Mouse (Mus musculus): ENCODE measurements at regions not wholly inside any gene's neighbourhood (a gene's known extent, or its start where the extent isn't known, plus 50 kb on each side); places are given as distances from the start of the nearest gene placed in this dataset.

DNA sequence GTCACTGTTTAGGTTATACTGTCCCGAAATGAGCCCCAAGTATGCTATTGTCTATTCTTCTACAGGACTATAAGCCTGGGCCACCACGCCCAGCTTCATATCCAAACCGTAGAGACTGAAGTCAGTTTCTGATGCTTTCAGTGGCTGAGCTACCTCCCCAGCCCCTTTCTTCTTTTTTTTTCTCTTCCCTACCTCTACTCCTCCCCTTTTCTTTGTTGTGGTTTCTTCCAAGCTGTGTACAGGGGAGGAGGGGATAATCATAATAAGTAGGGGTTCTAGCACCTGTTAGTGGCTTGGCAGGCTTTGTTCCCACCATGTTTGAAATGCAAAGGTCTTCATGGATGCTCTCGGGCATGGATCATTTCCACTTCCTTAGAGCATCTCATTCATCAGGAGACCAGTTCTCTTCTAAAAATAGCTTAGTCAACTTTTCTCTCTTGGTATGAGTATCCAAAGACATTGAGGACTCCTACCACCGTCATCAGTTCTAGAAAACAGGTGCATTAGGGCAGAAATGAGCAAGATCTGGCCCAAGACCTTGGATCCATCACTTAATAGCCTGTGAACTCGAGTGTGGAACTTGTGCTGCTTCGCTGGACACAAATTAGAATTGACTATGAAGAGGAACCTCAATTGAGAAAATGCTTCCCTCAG lies 1383.5 kb downstream of the Gsdmc2 start:
- no peaks in the 10 kb centered on the region for H3K36me3 ChIP-seq (ENCODE audit: insufficient read depth)
- no peaks in the 10 kb centered on the region for H3K9me3 ChIP-seq (ENCODE audit: low read length)
- H3K4me2 ChIP-seq (ENCODE audit: low read depth), result no peak overlapping the region
- H3K9ac ChIP-seq, result no peak overlapping the region
- 88% methylated on average over 7 of the region's 7 CpGs for WGBS
- ATAC-seq (no peak), DNase-seq (no peak)
- no peak for TF ChIP-seq CTCF (IDR thresholded peaks at IDR 0.05; ENCODE audit: low read depth)
- no peak overlapping the region for H3K4me3 ChIP-seq (ENCODE audit: low read depth, low read length)
- H3K4me1 ChIP-seq (ENCODE audit: insufficient read depth), result 0 out of 2 replicates have a peak, but pooled peaks cover 9% of the 10 kb centered on the region
- H3K27ac ChIP-seq (ENCODE audit: low read depth, low read length), result no peak overlapping the region
- no peaks in the 10 kb centered on the region for H3K27me3 ChIP-seq (ENCODE audit: insufficient read depth, low read length)

- no peak overlapping the region for H3K9ac ChIP-seq
- no peaks in the 10 kb centered on the region for H3K36me3 ChIP-seq (ENCODE audit: insufficient read depth)
- 0 out of 2 replicates have a peak, but pooled peaks cover 9% of the 10 kb centered on the region for H3K4me1 ChIP-seq (ENCODE audit: insufficient read depth)
- no peak for DNase-seq
- H3K27ac ChIP-seq (ENCODE audit: low read depth, low read length), result no peak overlapping the region
- 72% methylated on average over 2 of the region's 2 CpGs for WGBS
- H3K9me3 ChIP-seq (ENCODE audit: low read length), result no peaks in the 10 kb centered on the region
- H3K27me3 ChIP-seq (ENCODE audit: insufficient read depth, low read length), result no peaks in the 10 kb centered on the region
- ATAC-seq, result no peak
- no peak overlapping the region for H3K4me2 ChIP-seq (ENCODE audit: low read depth)
- no peak overlapping the region for H3K4me3 ChIP-seq (ENCODE audit: low read depth, low read length)
- no peak for TF ChIP-seq CTCF (IDR thresholded peaks at IDR 0.05; ENCODE audit: low read depth)
Measured at GRCm38 (mm10) chr15:62460724-62461123, 1384.3 kb downstream of the Gsdmc2 start.

GRCm38 (mm10) chr15:62460026-62460607 lies 1384.9 kb downstream of the Gsdmc2 start:
- DNase-seq (no peak), ATAC-seq (no peak)

GRCm38 (mm10) chr15:62457990-62458389 lies 1387.0 kb downstream of the Gsdmc2 start:
- ATAC-seq (no peak), DNase-seq (no peak)
- TF ChIP-seq CTCF (IDR thresholded peaks at IDR 0.05; ENCODE audit: low read depth), result no peak
- H3K36me3 ChIP-seq (ENCODE audit: insufficient read depth), result no peaks in the 10 kb centered on the region
- 59% methylated on average over 2 of the region's 2 CpGs for WGBS
- H3K4me3 ChIP-seq (ENCODE audit: low read depth, low read length), result no peak overlapping the region
- no peak overlapping the region for H3K4me2 ChIP-seq (ENCODE audit: low read depth)
- H3K9me3 ChIP-seq (ENCODE audit: low read length), result no peaks in the 10 kb centered on the region
- 0 out of 2 replicates have a peak, but pooled peaks cover 6% of the 10 kb centered on the region for H3K4me1 ChIP-seq (ENCODE audit: insufficient read depth)
- H3K9ac ChIP-seq, result no peak overlapping the region
- no peak overlapping the region for H3K27ac ChIP-seq (ENCODE audit: low read depth, low read length)
- H3K27me3 ChIP-seq (ENCODE audit: insufficient read depth, low read length), result no peaks in the 10 kb centered on the region

More at GRCm38 (mm10) chr15:62460026-62460607, 1384.9 kb downstream of the Gsdmc2 start:
- H3K4me1 ChIP-seq (ENCODE audit: insufficient read depth), result 0 out of 2 replicates have a peak, but pooled peaks cover 9% of the 10 kb centered on the region
- no peaks in the 10 kb centered on the region for H3K27me3 ChIP-seq (ENCODE audit: insufficient read depth, low read length)
- H3K4me2 ChIP-seq (ENCODE audit: low read depth), result no peak overlapping the region
- H3K9ac ChIP-seq, result no peak overlapping the region
- no peaks in the 10 kb centered on the region for H3K9me3 ChIP-seq (ENCODE audit: low read length)
- H3K36me3 ChIP-seq (ENCODE audit: insufficient read depth), result no peaks in the 10 kb centered on the region
- no peak overlapping the region for H3K4me3 ChIP-seq (ENCODE audit: low read depth, low read length)
- WGBS, result 73% methylated on average over 6 of the region's 6 CpGs
- H3K27ac ChIP-seq (ENCODE audit: low read depth, low read length), result no peak overlapping the region
- no peak for TF ChIP-seq CTCF (IDR thresholded peaks at IDR 0.05; ENCODE audit: low read depth)

DNA sequence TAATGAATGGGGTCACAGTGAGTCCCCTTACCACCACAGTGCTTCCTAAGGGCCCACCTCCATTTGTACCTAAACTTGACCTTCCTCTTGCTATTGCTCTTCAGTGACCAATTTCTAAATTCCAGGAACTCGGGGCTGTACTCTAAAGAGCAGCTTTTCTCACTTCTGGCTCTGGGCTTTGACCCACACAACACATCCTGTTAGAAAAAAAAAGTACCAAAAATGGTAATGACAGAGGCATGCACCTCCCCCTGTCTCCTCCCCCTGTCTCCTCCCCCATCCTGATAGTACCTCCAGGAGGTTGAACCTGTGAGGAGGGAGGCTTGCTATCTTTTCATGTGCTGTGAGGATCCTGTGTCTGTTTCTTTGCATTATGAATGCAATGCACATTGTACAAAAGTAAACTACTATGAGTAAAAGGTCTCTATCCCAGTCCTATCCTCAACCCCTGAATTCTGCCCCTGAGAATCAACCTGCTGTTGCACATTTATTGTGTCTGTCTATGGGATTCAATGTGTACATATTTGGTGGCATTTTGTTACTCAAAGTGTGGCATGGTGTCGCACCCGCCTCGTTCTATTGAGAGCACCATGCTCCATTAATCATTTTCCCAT lies 1387.8 kb downstream of the Gsdmc2 start:
- no peak for TF ChIP-seq CTCF (IDR thresholded peaks at IDR 0.05; ENCODE audit: low read depth)
- no peak for DNase-seq

DNA sequence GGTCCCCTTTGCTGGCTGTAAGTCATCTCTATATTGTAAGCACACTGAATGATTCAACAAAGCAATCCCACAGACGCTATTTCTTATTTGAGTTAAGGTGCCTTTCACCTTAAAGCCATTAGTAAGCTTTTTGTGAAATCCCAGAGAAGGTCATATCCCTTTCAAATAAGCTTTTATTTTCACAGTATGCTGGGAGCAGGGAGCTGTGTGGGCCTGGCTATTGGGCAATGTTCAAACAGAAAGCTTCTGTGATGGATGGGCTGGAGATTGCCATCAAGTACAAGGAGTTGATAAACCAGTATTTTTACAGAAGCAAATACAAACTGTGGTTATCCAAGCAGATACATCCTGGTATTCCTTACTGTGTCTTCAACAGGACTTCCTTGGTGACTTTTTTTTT lies 1389.0 kb downstream of the Gsdmc2 start:
- H3K36me3 ChIP-seq (ENCODE audit: insufficient read depth), result no peaks in the 10 kb centered on the region
- no peak overlapping the region for H3K4me2 ChIP-seq (ENCODE audit: low read depth)
- no peak overlapping the region for H3K9ac ChIP-seq
- ATAC-seq, result no peak
- DNase-seq, result no peak
- WGBS, result 60% methylated on average over 1 of the region's 1 CpGs
- H3K27me3 ChIP-seq (ENCODE audit: insufficient read depth, low read length), result no peaks in the 10 kb centered on the region
- TF ChIP-seq CTCF (IDR thresholded peaks at IDR 0.05; ENCODE audit: low read depth), result no peak
- H3K9me3 ChIP-seq (ENCODE audit: low read length), result no peaks in the 10 kb centered on the region
- no peak overlapping the region for H3K4me3 ChIP-seq (ENCODE audit: low read depth, low read length)
- no peak overlapping the region for H3K27ac ChIP-seq (ENCODE audit: low read depth, low read length)
- no peaks in the 10 kb centered on the region for H3K4me1 ChIP-seq (ENCODE audit: insufficient read depth)

More for the DNA sequence above, 1387.8 kb downstream of the Gsdmc2 start:
- Histone ChIP-seq H3K4me3 (ENCODE audit: low read depth, low read length) (no peak overlapping the region), H3K9me3 (ENCODE audit: low read length) (no peaks in the 10 kb centered on the region), H3K9ac (no peak overlapping the region), H3K27me3 (ENCODE audit: insufficient read depth, low read length) (no peaks in the 10 kb centered on the region), H3K4me2 (ENCODE audit: low read depth) (no peak overlapping the region), H3K27ac (ENCODE audit: low read depth, low read length) (no peak overlapping the region), H3K4me1 (ENCODE audit: insufficient read depth) (no peaks in the 10 kb centered on the region), H3K36me3 (ENCODE audit: insufficient read depth) (no peaks in the 10 kb centered on the region)
- no peak for ATAC-seq
- WGBS, result 74% methylated on average over 4 of the region's 4 CpGs

DNA sequence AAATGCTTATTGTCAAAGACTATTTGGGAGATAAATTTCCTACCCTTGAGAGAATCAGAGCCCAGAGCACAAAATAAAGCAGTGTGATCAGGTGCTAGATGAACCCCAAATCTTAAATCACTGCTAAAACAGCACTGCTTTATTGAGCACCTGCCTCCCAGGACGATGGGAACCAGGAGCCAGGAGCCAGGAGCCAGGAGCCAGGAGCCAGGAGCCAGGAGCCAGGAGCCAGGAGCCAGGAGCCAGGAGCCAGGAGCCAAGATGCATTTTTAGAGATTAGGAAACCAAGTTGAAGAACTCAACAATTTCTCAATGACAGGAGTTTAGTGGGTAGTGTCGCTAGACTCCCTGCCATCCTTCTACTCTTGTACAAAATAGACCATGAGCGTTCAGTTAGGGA lies 1396.9 kb downstream of the Gsdmc2 start:
- H3K27me3 ChIP-seq (ENCODE audit: insufficient read depth, low read length), result no peaks in the 10 kb centered on the region
- no peak overlapping the region for H3K4me2 ChIP-seq (ENCODE audit: low read depth)
- TF ChIP-seq CTCF (IDR thresholded peaks at IDR 0.05; ENCODE audit: low read depth), result no peak
- no peak overlapping the region for H3K27ac ChIP-seq (ENCODE audit: low read depth, low read length)
- H3K4me3 ChIP-seq (ENCODE audit: low read depth, low read length), result no peak overlapping the region
- H3K36me3 ChIP-seq (ENCODE audit: insufficient read depth), result no peaks in the 10 kb centered on the region
- 67% methylated on average over 3 of the region's 3 CpGs for WGBS
- DNase-seq, result no peak
- no peaks in the 10 kb centered on the region for H3K9me3 ChIP-seq (ENCODE audit: low read length)
- no peaks in the 10 kb centered on the region for H3K4me1 ChIP-seq (ENCODE audit: insufficient read depth)
- ATAC-seq, result no peak
- no peak overlapping the region for H3K9ac ChIP-seq
